Mouse (Mus musculus): Measurements from ENCODE around the gene Rack1.

Gene Rack1

DNA sequence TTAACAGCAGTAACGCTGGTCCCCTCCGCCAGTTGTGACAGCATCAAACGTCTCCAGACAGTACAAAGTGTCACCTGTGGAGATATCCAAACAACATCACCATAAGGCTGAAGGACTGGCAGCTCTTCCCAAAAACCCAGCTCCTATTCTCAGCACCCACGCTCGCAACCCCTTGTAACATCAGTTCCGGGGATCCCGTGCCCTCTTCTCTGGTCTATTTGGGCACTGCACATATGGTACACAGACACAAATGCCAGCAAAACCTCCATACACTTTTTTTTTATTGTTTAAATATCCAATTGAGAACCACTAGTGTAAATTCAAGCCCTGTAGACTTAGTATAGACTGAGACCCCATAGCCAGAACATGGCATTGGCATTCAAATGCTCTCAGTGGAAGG, 4.9 kb upstream of the Rack1 start:
- DNase-seq (ENCODE audit: low read depth, low spot score), result no peak

DNA sequence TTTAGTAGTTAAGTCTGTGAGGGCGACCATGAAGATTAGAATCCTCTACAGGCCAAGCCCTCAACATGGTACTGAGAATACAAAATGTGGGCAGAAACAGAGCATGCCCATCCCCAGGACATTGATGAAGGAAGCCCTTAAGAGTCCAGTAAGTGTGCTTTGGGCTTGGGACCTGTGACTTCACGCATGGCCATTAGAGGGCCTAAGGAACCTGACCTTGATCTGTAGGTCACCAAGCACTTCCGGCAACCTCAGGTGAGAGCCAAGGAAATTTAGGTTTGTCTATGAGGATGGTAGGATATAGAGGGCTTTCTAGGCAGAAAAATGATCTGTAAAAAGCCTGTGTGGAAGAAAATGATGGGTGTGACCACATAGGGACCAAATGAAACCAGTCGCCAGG, 3.8 kb upstream of the Rack1 start:
- DNase-seq (ENCODE audit: low read depth, low spot score), result no peak

DNA sequence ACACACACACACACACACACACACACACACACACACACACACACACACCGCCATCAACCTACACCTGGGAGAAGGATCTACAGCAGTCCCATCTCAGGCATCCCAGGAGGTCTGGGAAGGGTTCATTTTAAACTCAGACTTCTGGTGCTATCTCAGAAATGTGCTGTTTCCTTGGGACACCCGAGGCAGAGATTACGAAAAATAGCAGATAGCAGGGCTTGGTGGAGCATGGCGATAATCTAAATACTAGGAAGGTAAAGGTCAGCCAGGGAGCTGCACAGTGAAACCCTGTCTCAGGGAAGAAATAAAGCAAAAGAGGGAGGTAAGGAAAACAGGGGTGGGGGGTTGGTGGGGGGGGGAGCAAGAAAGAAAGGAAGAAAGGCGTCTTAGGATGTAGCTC, 2.8 kb upstream of the Rack1 start:
- DNase-seq (ENCODE audit: low read depth, low spot score), result no peak

DNA sequence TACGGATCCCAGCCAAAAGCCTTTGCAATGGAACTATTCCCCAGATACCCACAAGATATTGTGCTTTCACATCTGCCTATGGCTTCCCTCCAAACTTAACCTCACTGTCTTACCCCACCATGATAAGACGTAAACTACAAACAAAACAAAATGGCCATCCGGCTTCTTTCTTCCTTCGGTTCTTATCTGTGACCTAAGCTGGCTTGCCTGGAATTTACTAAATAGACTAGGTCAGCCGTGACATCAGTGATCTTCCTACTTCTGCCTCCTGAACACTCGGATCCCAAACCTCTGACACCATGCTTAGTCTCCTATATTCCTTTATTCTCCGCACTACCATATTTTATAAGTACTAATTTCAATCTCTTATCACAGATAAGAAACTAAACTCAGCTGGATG, 1.8 kb upstream of the Rack1 start:
- DNase-seq (ENCODE audit: low read depth, low spot score), result no peak

DNA sequence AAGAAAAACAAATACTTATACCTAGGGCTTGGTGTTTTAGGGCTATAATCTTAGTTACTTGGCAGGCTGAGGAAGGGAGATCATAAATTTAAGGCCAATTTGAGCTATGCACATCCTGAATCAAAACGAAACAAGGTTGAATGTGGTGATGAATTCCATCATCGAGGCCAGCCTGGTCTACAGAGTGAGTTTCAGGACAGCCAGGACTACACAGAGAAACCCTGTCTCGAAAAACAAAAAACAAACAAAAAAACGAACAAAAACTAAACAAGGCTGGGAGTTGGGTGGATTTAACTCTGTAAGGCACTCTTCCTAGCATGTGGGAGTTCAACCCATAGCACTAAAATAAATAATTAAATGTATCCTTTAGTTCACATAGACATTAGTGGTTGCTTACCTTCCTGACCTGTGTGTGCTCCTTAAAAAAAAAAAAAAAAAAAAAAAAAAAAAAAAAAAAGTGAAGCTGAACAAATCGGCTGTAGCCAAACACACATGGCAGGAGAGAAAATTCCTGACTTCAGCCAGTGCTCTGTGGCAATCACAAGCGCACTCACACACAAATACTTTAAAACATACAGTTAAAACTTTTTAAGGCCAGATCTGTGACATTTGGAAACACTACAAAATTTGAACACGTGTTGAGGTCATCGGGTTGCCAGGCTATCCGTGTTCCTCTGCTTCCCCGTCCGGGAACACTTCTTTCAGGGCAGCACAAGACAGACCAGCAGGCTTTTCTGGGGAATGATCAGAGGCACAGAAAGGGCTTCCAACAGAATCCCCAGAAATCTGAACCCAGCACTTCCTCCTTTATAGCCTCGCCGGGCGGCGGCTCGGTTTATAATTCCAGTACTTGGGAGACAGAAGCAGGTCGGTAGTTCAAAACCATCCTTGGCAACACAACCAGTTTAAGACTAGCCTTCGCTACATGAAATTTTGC, 880 bp upstream of the Rack1 start:
- no peak for DNase-seq (ENCODE audit: low read depth, low spot score)

DNA sequence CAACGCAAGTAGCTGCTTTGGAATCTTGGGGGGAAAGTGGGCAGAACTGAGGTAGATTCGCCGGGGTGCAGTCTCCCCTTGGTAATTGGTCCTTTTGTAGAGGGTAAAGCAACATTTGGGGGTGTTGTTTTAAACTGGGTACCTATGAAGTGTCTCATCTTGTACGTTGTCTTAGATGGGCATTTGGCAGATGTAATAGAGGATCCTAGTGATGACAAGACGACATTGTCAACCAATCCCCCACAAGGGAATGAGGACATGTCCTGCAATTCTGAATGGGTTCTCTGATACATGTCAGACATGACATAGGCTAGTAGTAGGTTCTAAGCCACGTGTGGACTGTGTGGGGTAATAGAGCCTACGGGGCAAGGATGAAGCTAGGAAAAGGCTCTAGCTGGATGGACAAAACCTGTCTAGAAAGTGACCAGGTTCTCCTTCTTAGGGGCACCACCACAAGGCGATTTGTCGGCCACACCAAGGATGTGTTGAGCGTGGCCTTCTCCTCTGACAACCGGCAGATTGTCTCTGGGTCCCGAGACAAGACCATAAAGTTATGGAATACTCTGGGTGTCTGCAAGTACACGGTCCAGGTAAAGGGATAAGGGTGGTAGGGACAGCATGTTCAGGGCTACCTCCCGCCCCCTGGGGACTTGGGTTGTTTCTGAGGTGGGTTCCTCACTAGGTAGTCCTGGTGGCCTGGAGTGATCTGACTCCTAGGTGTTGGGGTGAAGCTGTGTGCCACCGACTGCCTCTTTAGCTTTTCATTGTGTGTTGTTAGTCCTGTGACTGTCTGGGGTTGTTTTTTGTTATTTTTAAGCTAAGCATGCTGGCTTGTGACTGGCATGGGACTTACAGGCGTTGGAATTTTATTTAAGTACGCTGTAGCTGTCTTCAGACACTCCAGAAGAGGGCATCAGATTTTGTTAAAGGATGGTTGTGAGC, 2.0 kb downstream of the Rack1 start:
- no peak for DNase-seq (ENCODE audit: low read depth, low spot score)

DNA sequence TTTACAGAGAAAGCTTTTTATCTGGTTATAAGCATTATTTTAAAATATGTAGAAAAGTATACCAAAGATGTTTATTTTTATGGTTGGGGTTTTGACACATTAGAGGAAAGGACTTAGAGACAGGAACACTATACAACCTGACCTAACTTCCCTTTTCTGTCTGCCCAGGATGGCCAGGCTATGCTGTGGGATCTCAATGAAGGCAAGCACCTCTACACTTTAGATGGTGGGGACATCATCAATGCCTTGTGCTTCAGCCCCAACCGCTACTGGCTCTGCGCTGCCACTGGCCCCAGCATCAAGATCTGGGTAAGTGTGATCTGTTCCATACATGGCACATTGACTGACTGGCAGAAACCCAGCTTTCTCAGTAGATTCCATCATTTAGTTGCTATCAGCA, 3.9 kb downstream of the Rack1 start:
- DNase-seq (ENCODE audit: low read depth, low spot score), result no peak

DNA sequence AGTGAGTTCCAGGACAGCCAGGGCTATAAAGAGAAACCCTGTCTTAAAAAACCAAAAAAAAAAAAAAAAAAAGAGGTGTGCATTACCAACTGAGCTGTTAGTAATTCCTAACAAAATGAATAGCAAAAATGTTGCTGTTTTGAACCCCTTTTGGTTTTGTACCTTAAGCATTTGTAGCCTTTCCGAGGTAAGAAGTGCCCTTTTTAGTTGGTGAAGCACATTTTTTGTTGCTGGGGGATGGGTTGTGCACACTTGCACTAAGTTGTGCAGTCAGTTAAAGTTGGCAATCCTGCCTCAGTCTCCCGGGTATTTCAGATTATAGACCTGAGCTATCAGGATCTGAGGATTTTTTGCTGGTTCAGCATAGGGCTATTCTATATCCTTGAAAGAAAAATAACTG, 4.8 kb downstream of the Rack1 start:
- DNase-seq (ENCODE audit: low read depth, low spot score), result no peak

DNA sequence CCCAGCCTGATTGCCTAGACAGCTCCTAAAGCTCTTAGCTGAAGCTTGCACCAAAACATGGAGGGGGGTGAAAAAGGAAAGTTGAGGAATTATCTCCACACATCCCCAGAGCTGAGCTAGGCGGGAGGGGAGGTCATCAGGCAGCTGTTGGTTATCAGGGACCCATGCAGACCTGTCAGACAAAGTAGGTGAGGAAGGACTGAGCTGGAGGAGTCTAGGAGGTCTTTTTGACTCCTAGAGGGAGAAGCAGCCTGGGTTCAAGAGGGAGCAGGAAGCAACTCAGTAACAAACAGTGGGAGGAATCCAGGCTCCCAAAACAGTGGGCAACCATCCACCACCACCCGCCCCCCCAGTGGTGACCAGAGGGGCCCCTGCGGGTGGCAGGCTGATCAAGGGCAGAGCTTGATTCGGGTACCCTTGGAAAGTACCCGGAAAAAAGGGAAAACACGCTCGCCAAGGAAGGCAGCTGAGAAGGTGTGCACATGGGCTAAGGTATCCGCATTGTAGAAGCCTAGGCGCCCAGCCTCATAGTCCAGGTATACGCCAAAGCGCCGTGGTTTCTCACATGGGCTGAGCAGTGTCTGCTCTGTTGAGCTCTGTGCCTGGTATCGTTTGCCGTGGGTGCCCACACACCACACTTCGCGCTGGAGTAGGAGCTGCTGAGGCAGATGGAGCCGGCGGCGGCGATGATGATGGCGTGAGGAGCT, 6.9 kb downstream of the Rack1 start:
- no peak for DNase-seq (ENCODE audit: low read depth, low spot score)

DNA sequence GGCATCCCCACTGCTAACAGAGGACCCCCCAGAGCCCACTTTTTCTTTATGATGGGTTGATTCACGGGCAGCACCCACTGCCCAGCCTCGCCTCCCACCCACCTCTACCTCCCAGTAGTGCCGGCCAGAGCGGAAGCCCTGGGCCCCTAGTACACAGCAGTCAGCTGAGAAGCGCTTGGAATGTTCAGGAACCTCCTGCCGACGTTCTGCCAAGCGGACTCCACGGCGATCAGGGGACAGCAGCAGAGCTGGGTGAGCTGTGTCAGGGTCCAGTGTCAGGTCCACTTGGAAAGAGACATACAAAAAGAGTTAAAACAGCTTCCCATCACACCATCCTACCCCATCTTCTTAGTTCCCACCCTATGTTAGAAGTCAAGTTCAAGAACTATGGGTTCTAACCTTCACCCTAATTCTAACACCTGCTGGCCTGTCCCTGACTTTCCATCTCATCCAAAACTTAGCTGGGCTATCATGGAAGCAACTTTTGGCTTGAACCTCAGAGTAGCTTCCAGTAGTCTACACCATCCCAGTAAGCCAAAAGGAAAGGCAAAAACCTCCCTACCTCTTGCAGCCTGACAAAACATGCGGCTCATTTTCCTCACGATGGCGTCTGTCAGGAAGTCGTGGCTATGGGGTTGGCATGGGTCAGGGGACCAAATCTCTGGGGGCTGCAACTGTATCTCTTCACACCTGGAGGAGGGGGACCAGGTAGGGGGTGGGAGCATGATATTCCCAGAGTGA, 7.6 kb downstream of the Rack1 start:
- DNase-seq (ENCODE audit: low read depth, low spot score), result no peak

DNA sequence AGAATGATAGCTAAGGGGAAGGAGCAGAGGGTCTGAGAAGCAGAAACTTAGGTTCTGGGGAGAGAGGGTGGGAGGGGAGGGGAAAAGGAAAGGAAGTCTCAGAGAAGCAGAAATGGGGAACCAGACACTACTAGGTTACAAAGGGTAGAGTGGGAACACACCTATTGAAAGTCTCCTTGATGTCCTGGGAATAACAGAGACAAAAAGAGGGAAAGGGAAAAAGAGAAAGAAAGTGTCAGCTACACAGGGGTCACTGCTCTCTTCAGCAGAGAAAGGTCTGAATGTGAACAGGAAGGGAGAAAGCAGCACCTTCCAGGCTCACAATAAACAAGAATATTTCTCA, 8.1 kb downstream of the Rack1 start:
- DNase-seq (ENCODE audit: low read depth, low spot score), result no peak

DNA sequence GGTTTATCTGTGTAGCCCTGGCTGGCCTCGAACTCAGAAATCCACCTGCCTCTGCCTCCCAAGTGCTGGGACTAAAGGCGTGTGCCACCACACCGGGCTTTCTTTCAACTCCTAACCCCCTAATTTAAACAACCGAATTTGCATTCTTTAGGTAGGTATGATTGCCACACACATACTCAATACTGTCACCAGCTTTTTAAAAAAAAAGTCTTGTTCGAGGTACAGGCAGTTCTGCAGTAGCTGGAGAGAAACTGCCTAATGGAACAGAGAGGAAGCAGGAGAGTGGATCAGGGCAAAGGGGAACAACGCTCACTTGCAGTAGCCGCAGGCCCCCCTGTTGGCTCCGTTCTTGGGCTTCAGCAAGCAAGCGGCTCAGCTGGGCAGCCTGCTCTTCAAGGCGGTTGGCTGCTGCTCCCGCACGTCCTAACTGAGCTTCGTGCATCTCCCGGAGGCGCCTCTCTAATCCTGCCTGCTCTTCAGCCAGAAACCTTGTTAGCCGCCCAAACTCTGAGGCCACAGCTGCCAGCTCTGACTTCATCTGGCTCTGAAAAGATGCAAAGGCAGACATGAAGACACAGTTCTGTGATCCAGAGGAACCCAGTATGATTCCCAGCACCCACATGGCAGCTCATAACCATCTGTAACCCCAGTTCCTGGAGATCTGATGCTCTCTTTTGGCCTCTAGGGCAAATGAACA, 8.8 kb downstream of the Rack1 start:
- DNase-seq (ENCODE audit: low read depth, low spot score), result no peak

DNA sequence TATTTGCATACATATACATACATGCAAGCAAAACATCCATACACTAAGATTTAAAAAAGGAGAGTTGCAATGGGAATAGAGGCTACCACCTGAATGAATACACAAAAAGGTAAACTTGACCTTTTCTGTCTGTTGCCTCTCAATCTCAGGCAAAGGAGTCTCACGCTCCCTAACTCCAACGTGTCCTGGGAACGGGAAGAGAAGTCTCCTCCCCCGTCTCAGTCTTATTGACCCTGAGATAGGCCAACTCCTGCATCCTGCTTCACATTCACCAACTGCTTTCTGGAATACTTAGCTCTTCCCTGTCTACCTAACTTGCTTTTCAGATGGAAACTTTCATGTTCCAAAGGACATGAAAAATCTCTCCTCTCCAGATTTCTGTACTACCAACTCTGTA, 9.3 kb downstream of the Rack1 start:
- DNase-seq (ENCODE audit: low read depth, low spot score), result no peak

DNA sequence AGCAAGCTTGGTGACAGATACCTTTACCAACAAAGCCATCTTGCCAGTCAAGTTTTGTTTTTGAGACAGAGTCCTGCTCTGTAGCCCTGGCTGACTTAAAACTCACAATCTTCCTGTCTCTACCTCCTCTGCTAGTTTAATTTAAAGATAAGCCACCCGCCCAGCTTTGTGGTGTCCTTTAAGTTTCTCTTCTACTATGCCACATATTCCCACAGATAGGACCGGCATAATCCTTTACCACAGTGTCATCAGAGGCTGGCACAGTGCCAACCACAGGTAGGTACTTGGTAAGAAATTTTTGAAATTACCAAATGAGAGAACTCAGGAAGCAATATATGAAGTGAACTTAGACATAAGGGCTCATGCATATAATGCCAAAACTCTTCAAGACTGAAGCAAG, 10.0 kb downstream of the Rack1 start:
- DNase-seq (ENCODE audit: low read depth, low spot score), result no peak

DNA sequence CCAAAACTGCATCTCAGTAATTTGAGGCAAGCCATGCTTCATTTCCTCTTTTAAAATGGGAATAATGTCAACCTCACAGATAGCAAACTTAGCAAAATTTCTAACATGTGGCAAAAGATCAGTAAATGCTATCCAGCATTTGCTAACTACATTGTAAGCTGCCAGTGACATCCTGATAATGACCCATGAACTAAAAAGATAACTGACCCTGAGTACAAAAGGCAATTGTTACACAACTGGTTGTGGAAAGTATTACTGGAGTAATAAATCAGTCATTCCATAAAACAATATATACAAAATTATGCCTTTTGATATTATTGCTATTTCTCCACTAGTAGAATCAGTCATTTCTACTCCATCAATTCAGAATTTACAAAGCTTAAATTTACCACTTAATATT, 13.7 kb downstream of the Rack1 start:
- no peak for DNase-seq (ENCODE audit: low read depth, low spot score)

DNA sequence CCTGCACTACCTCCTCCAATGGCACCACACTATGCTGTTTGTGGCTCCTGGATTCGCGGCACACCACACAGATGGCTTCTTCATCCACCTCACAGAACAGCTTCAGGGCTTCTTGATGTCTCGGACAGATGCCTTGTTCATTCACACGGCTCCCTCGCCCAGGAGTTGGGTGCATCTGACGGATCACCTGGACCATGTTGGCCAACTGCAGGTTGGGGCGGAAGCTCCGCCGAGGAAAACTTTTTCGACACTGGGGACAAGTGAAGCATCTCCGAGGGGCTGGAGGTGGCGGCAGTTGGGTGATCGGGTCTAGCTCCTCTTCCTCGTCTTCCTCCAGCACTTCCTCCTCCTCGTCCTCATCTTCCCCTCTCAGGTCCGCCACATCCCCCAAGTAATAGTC, 15.7 kb downstream of the Rack1 start:
- no peak for DNase-seq (ENCODE audit: low read depth, low spot score)

DNA sequence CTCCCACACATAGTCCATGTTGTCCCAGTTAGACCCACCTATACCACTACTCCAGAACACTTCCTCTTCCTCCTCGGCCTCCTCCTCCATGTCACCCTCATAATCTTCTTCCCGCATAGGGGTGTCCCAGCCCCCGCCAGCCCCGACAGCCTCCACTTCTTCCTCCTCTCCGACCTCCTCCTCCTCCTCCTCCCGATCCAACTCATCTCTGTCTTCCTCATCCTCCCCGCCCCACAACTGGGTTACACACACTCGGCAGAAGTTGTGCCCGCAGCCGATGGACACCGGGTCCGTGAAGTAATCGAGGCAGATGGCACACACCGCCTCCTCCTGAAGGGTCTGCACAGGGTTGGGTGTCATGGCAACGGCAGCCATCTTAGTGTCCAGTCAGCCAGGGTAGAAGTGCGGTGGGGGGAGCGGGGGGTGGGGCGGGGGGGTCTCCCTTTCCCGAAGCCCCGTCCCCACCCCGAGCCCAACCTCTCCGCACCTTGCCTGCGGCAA, 16.2 kb downstream of the Rack1 start:
- DNase-seq (ENCODE audit: low read depth, low spot score), result peak; percentile 59

DNA sequence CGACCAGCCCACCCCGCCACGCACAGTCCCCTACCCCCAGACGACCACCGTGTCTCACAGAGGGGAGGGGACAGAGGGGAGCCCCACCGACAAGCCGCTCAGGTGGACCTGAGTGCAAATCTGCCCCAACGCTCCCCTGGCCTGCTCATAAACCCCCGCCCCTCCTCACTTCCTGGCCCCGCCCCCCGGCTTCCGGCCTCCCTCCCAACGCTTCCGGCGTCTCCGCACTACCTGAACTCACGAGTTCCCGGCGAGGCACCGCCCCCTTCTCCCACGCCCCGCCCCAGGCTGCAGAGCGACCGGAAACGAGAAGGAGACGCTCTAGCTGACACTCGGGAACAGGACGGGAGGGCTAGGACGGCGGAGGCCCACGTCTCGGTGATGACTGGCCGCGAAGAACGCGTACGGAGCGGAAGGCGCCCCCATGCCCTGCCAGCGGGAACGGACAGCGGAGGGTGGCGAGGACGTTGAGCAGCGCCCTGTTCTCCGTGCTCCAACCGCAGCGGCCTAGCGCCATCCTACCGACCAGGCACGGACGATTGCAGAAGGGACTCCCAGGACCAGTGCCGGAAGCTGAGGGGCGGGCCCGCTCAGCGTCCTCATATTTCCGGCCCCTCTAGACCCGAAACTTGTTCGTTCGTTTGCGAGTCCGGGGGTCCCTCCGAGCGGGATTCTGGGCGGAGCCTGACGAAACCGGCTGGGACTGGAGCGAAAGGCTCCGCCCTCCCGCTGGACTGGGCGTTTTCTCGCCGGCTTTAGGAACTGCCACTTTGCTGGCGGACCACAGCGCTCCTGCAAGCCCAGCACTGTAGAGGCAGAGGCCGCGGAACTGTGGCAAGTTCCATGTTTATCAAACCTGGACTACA, 16.9 kb downstream of the Rack1 start, which contains the start of gene Trim41:
Gene Trim41 (minus strand): TSS at position 554 of the 866 bp plus-strand sequence.
- peak; percentile 98 for DNase-seq (ENCODE audit: low read depth, low spot score)

DNA sequence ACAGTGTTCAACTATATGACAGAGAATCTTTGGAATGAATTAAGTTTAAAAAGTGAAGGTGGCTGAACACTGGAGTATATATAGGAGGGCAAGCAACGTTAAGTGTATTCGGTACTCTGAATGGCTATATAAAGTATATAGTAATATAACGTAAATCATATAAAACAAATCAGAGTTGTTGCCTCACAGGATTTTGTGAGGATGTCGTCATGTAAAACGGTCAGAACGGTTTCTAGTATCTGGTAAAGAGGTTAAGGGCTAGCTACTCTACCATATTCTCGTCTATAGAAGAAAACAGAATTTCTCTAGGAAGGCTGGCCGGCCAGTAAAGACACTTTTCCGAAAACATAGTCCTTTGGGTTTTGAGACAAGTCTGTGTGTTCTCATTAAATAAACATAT, 17.7 kb downstream of the Rack1 start:
- DNase-seq (ENCODE audit: low read depth, low spot score), result peak; percentile 52

DNA sequence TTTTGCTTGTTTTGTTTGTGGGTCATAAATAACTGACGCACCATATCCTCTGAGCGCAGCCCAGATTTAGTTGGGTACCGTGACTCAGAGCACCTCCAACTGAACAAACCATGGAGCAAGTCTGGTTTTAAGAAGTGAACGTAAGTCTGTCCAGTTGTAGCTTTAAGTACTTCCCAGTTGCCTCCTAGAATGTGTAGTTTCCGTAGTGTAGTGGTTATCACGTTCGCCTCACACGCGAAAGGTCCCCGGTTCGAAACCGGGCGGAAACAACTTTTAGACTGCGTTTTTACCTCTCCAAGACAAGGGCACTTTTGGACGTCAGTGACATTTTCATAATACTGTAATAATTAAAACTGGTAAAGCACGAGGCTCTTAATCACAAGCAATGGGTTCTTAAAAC, 18.2 kb downstream of the Rack1 start:
- peak; percentile 98 for DNase-seq (ENCODE audit: low read depth, low spot score)
